Mouse (Mus musculus) cerebellum, adult 9-11 months (tissue): ENCODE data around the gene Cab39l.
A peak's percentile ranks its signal among the peaks of the same experiment; 100 is the strongest.

ENCODE experiments used
- DNase-seq: peaks from one replicate; pipeline ENCODE4 v3.0.0; 2022

The Cab39l gene

GRCm38 (mm10) chr14:59513922-59514444 lies 73.2 kb downstream of the Cab39l start:
- DNase-seq: no peak

DNA sequence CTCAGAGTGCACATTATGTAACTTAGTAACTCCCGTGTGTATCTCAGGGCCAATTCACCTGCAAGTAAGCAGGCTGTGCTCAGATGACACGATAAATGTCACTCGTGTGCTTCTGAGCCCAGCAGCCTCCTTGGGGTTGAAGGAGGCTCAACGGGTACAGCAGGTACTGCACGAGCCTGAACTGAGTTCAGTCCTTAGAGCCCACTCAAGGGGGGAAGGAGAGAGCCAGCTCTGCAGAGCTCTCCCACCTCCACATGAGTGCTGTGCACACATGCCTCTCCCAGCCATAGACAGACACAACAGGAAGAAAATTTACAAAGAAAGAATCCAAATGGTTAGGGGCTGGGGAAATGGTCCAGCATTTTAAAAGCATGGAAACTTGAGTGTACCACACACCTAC lies 85.1 kb downstream of the Cab39l start:
- DNase-seq: no peak

GRCm38 (mm10) chr14:59530801-59531200 lies 90.0 kb downstream of the Cab39l start:
- no peak for DNase-seq

GRCm38 (mm10) chr14:59532986-59533385 lies 92.2 kb downstream of the Cab39l start:
- DNase-seq: no peak

DNA sequence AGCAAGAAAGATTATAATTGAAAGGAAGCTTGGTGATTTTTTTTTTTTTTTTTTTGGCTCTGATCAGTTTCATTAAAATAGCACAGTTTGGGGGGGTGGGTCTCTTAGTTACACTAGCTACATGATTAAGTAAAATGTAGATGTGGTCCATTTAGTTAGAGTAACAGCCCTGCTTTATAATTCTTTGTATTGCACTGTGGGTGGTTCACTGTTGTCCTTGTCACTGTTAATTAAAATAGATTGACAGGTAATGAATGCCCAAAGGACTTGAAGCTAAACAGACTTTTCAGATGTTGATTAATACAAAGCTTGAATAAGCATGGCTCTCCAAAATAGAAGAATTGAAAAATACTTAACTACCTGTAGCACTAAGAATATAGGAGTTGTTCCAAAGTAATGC lies 93.1 kb downstream of the Cab39l start:
- DNase-seq: no peak

GRCm38 (mm10) chr14:59537829-59538432 lies 97.2 kb downstream of the Cab39l start:
- no peak for DNase-seq

DNA sequence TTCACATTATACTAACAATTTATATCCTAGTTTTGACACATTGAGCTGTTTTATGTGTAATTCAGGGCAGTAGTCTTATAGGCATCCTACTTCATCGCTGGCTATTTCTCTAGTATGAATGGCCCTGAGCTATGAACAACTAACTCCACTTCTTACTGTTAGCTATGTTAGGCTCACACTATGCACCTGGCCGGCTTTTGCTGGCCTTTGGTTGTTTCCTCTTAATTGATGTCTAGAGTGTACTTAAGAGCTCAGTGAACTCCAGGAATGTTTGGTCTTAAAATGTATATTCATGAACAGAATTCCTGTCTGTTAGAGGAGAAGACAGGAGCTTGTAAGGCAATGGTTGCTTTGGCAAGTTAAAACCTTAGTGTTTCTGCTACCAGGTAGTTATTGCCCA lies 99.5 kb downstream of the Cab39l start:
- DNase-seq: no peak

GRCm38 (mm10) chr14:59540761-59541160 lies 100.0 kb downstream of the Cab39l start:
- DNase-seq: no peak

DNA sequence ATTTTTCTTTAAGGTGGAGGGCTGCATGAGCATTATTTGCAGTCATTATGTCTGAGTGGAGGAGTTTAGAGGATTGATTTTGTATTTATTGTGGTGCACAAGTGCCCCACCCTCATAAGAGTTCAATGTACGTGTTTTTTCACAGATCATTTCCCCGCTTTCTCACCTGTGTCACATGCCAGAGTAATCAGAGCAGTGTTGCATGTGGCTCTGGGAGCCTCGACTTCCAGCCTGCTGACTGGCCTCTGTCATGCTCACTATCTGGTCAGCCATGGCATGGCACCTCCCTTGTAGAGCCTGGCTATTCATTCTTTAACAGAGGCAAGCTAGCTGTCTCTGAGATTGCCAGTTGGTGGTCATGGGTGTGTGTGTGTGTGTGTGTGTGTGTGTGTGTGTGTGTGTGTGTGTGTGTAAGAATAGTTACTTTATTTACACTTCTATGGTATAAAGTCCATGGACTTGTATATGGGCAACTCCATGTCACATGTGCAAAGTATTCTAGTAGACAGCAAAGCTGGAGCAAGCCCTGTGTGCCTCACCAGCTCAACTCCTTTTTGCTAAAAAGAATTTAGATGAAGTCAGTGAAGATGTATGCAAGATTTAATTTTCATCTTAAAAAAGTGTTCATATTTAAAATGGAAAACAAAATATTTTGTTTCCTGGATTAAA lies 102.5 kb downstream of the Cab39l start:
- no peak for DNase-seq

DNA sequence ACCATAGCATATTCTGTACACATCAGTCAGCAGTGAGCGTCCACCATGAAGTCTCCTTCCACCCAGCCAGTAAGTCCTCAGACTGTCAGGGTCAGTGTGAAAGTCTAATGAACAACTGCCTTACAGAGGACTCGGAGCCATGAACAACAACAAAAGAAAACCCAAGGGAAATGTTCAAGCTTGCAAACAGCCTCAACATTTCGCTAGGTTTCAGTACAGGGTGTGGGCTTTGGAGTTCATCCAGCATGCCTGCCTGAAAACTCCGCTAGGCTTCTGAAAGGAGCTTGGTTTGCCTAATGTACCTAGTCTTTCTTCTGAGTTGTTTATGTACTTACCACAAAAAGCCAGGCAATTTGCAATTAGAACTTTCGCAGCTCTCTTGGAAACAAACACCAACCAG lies 103.2 kb downstream of the Cab39l start:
- no peak for DNase-seq

- no peak for DNase-seq
Observed at GRCm38 (mm10) chr14:59546162-59546880, 105.5 kb downstream of the Cab39l start.

DNA sequence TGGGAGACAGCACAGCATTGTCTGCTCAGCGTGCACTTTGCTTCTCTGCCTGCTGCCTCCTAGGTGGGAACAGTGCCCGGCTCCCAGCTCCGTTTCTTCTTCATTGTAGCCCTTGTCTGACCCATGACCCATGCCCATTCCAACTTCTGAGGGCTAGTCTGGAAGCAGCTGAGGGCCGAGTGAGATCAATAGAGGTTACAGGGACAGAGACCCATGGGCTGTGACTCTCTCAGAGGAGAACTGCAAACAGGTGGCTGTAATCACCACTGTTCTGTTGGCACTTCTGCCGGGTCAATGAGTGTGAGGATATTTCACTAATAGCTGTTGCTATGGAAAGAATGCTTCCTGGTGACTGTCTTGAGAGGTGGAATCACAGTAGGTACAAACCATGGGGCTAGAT lies 106.8 kb downstream of the Cab39l start:
- no peak for DNase-seq

GRCm38 (mm10) chr14:59548532-59548931 lies 107.8 kb downstream of the Cab39l start:
- no peak for DNase-seq

- peak; percentile 17 for DNase-seq
Observed at GRCm38 (mm10) chr14:59549106-59549505, 108.3 kb downstream of the Cab39l start.

GRCm38 (mm10) chr14:59550841-59551240 lies 110.1 kb downstream of the Cab39l start:
- DNase-seq: no peak

- no peak for DNase-seq
Observed at GRCm38 (mm10) chr14:59551956-59552355, 111.2 kb downstream of the Cab39l start.

GRCm38 (mm10) chr14:59554025-59554424 lies 113.3 kb downstream of the Cab39l start:
- no peak for DNase-seq

- DNase-seq: no peak
Observed at GRCm38 (mm10) chr14:59555018-59555417, 114.2 kb downstream of the Cab39l start.

DNA sequence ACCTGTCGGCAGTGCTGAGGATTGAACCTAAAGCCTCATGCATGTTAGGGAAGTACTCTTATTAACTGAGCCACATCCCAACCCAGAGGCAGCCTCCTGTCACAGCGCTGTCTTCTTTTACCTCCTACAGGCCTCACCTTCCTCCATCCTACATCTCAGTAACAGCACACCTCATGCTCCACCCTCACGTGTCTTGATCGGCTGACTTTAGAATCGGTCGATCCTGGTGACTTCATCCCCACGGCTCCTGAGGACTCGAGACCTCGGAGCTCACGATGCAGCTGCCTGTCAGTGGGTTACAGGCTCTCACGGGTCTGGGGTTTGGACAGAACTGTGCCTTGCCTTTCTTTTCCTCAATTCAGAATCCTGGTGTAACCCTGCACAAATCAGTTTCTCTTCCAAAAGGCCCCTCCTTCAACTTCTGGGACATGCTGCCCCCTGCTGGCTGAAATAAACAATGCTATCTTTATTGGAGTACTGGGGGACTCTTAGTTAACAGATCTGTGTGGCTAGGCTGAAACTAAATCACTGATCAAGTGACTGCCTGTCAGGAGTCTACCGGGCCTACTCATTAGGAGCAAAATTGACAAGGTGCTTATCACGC lies 115.3 kb downstream of the Cab39l start:
- DNase-seq: peak; percentile 53

DNA sequence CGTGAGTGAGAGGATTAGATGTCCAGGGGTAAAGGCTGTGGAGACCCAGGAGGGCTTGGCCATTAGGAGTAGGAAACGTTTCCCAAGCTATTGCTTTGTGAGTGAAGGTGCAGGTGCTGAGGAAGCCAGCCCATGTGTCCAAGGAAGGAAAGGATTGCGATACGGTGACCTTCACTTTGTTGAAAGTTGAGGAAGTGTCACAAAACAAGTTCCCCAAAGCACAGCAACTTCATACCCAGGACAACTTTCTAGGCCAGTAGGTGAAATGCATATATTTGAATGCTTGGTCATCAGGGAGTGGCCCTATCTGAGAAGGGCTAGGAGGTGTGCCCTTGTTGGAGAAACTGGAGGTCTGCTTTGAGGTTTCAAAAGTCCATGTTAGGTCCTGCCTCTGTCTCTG lies 116.3 kb downstream of the Cab39l start:
- no peak for DNase-seq

DNA sequence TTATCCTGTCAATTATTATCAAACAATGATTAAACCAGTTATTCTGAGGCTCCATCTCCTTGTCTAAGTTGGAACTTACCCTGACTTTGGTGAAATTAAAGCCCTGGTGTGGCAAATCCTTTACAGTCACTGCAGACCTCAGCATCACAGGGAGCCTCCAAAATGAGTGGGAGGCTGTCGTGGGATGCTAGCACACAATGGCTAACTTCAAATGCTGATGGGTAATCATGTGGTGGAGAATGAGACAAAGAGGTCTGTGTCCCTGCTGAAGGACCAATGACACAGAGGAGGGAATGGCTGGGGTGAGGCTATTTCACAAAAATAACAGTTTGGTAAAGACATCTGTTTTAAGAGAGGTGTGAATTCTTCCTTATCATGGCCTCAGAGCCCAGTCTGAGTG lies 117.1 kb downstream of the Cab39l start:
- DNase-seq: no peak

DNA sequence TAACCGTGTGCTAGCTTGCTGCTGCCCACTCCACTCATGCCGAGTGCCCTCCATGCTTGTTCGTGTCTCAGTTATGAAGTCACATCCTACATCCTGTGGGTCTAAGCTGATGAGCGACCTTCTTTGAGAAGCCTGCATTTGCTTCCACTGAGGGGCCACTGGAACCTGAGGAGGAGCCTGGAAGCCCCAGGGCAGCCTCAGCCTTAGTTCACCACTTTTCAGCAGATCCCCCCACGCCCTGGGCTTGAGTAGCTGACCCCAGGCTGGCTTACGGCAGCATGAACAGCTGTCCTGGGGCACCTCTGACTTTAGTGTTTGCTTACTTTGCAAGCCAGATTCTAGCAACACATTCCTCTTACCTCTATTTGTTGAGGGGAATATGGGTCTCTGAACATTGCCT lies 126.0 kb downstream of the Cab39l start:
- no peak for DNase-seq

- no peak for DNase-seq
Observed at GRCm38 (mm10) chr14:59576385-59576784, 135.6 kb downstream of the Cab39l start.

DNA sequence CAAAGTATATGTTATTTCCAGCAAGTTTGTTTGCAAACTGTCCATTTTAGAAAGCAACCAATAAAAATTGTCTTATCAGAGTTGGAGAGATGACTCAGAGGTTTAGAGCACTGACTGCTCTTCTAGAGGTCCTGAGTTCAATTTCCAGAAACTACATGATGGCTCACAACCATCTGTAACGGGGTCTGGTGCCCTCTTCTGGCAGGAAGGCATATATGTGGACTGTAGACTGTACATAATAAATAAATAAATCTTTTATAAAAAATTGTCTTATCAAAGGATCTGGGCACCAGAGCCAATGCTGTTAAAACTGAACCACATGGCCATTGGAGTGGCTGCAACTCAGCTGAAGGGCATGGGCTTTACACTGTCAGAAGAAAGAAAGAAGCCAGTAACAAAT lies 149.8 kb downstream of the Cab39l start:
- DNase-seq: no peak
